Mouse (Mus musculus): Measurements from ENCODE around the gene Zfp740. TPM values are rescaled to one million over a fixed set of nuclear protein-coding genes. Genes with fewer than 3 reads are reported as not detected.

The Zfp740 gene
- polyA plus RNA-seq, 1 experiment, result 45.8 TPM

GRCm38 (mm10) chr15:102188096-102188495, 15.0 kb upstream of the Zfp740 start:
- Histone ChIP-seq H3K4me3 (ENCODE audit: insufficient read depth, poor library complexity, severe bottlenecking) (no peak overlapping the region), H3K79me2 (ENCODE audit: control insufficient read depth, insufficient read depth) (no peaks in the 10 kb centered on the region), H3K36me3 (ENCODE audit: control insufficient read depth, insufficient read depth) (no peaks in the 10 kb centered on the region), H3K79me3 (ENCODE audit: low read depth) (no peaks in the 10 kb centered on the region), H3ac (ENCODE audit: control insufficient read depth, insufficient read length, low read depth) (no peak overlapping the region), H3K27me3 (ENCODE audit: control insufficient read depth, insufficient read depth, insufficient read length) (no peaks in the 10 kb centered on the region)
- TF ChIP-seq FOSL1 (IDR thresholded peaks at IDR 0.05; ENCODE audit: insufficient read depth, low read length, poor library complexity, severe bottlenecking), result no peak
- TF ChIP-seq CTCF (IDR thresholded peaks at IDR 0.05; ENCODE audit: control insufficient read depth, insufficient read depth, insufficient read length), result no peak
- TF ChIP-seq USF1 (IDR thresholded peaks at IDR 0.05; ENCODE audit: low read depth), result no peak
- TF ChIP-seq CEBPB (IDR thresholded peaks at IDR 0.05; ENCODE audit: low read depth), result no peak
- no peak for TF ChIP-seq MAX (IDR thresholded peaks at IDR 0.05)
- TF ChIP-seq MYOG (IDR thresholded peaks at IDR 0.05; ENCODE audit: control insufficient read depth, extremely low read depth, insufficient read length), result no peak
- TF ChIP-seq MYOD1 (IDR thresholded peaks at IDR 0.05; ENCODE audit: control insufficient read depth, insufficient read length, low read depth), result no peak

- H3K79me3 ChIP-seq (ENCODE audit: low read depth), result no peaks in the 10 kb centered on the region
- TF ChIP-seq MAX (IDR thresholded peaks at IDR 0.05) (no peak), CTCF (IDR thresholded peaks at IDR 0.05; ENCODE audit: control insufficient read depth, insufficient read depth, insufficient read length) (no peak), MYOG (IDR thresholded peaks at IDR 0.05; ENCODE audit: control insufficient read depth, extremely low read depth, insufficient read length) (no peak)
- no peaks in the 10 kb centered on the region for H3K36me3 ChIP-seq (ENCODE audit: control insufficient read depth, insufficient read depth)
- H3K4me3 ChIP-seq (ENCODE audit: insufficient read depth, poor library complexity, severe bottlenecking), result no peak overlapping the region
- no peaks in the 10 kb centered on the region for H3K79me2 ChIP-seq (ENCODE audit: control insufficient read depth, insufficient read depth)
- H3K27me3 ChIP-seq (ENCODE audit: control insufficient read depth, insufficient read depth, insufficient read length), result no peaks in the 10 kb centered on the region
- H3ac ChIP-seq (ENCODE audit: control insufficient read depth, insufficient read length, low read depth), result no peak overlapping the region
These were observed 14.2 kb upstream of the Zfp740 start for GRCm38 (mm10) chr15:102188883-102189282.

- H3K79me3 ChIP-seq (ENCODE audit: low read depth), result no peaks in the 10 kb centered on the region
- TF ChIP-seq MAX (IDR thresholded peaks at IDR 0.05) (no peak), FOSL1 (IDR thresholded peaks at IDR 0.05; ENCODE audit: insufficient read depth, low read length, poor library complexity, severe bottlenecking) (no peak), MYOD1 (IDR thresholded peaks at IDR 0.05; ENCODE audit: control insufficient read depth, insufficient read length, low read depth) (no peak), CTCF (IDR thresholded peaks at IDR 0.05; ENCODE audit: control insufficient read depth, insufficient read depth, insufficient read length) (no peak), CEBPB (IDR thresholded peaks at IDR 0.05; ENCODE audit: low read depth) (no peak)
- no peaks in the 10 kb centered on the region for H3K27me3 ChIP-seq (ENCODE audit: control insufficient read depth, insufficient read depth, insufficient read length)
- no peaks in the 10 kb centered on the region for H3K79me2 ChIP-seq (ENCODE audit: control insufficient read depth, insufficient read depth)
- no peaks in the 10 kb centered on the region for H3K36me3 ChIP-seq (ENCODE audit: control insufficient read depth, insufficient read depth)
- no peak overlapping the region for H3K4me3 ChIP-seq (ENCODE audit: insufficient read depth, poor library complexity, severe bottlenecking)
- no peak overlapping the region for H3ac ChIP-seq (ENCODE audit: control insufficient read depth, insufficient read length, low read depth)
These were observed 11.3 kb upstream of the Zfp740 start for GRCm38 (mm10) chr15:102191699-102192098.

- no peak for TF ChIP-seq CTCF (IDR thresholded peaks at IDR 0.05; ENCODE audit: control insufficient read depth, insufficient read depth, insufficient read length)
- no peak for TF ChIP-seq MYOG (IDR thresholded peaks at IDR 0.05; ENCODE audit: control insufficient read depth, extremely low read depth, insufficient read length)
- TF ChIP-seq MAX (IDR thresholded peaks at IDR 0.05), result no peak
- TF ChIP-seq CEBPB (IDR thresholded peaks at IDR 0.05; ENCODE audit: low read depth), result no peak
- no peak for TF ChIP-seq FOSL1 (IDR thresholded peaks at IDR 0.05; ENCODE audit: insufficient read depth, low read length, poor library complexity, severe bottlenecking)
- TF ChIP-seq MYOD1 (IDR thresholded peaks at IDR 0.05; ENCODE audit: control insufficient read depth, insufficient read length, low read depth), result no peak
- no peak for TF ChIP-seq USF1 (IDR thresholded peaks at IDR 0.05; ENCODE audit: low read depth)
These were observed 10.7 kb upstream of the Zfp740 start for GRCm38 (mm10) chr15:102192271-102192812.

GRCm38 (mm10) chr15:102192820-102193386, 10.1 kb upstream of the Zfp740 start:
- Histone ChIP-seq H3K4me3 (ENCODE audit: insufficient read depth, poor library complexity, severe bottlenecking) (no peak overlapping the region), H3K79me3 (ENCODE audit: low read depth) (no peaks in the 10 kb centered on the region), H3K27me3 (ENCODE audit: control insufficient read depth, insufficient read depth, insufficient read length) (no peaks in the 10 kb centered on the region), H3ac (ENCODE audit: control insufficient read depth, insufficient read length, low read depth) (no peak overlapping the region), H3K36me3 (ENCODE audit: control insufficient read depth, insufficient read depth) (no peaks in the 10 kb centered on the region), H3K79me2 (ENCODE audit: control insufficient read depth, insufficient read depth) (no peaks in the 10 kb centered on the region)
- TF ChIP-seq USF1 (IDR thresholded peaks at IDR 0.05; ENCODE audit: low read depth) (no peak), CTCF (IDR thresholded peaks at IDR 0.05; ENCODE audit: control insufficient read depth, insufficient read depth, insufficient read length) (no peak), CEBPB (IDR thresholded peaks at IDR 0.05; ENCODE audit: low read depth) (no peak), FOSL1 (IDR thresholded peaks at IDR 0.05; ENCODE audit: insufficient read depth, low read length, poor library complexity, severe bottlenecking) (no peak), MYOG (IDR thresholded peaks at IDR 0.05; ENCODE audit: control insufficient read depth, extremely low read depth, insufficient read length) (no peak), MYOD1 (IDR thresholded peaks at IDR 0.05; ENCODE audit: control insufficient read depth, insufficient read length, low read depth) (no peak)

More at GRCm38 (mm10) chr15:102192271-102192812, 10.7 kb upstream of the Zfp740 start:
- Histone ChIP-seq H3K79me2 (ENCODE audit: control insufficient read depth, insufficient read depth) (no peaks in the 10 kb centered on the region), H3K4me3 (ENCODE audit: insufficient read depth, poor library complexity, severe bottlenecking) (no peak overlapping the region), H3K36me3 (ENCODE audit: control insufficient read depth, insufficient read depth) (no peaks in the 10 kb centered on the region), H3ac (ENCODE audit: control insufficient read depth, insufficient read length, low read depth) (no peak overlapping the region), H3K79me3 (ENCODE audit: low read depth) (no peaks in the 10 kb centered on the region), H3K27me3 (ENCODE audit: control insufficient read depth, insufficient read depth, insufficient read length) (no peaks in the 10 kb centered on the region)

- H3K27me3 ChIP-seq (ENCODE audit: control insufficient read depth, insufficient read depth, insufficient read length), result no peaks in the 10 kb centered on the region
- no peak overlapping the region for H3K4me3 ChIP-seq (ENCODE audit: insufficient read depth, poor library complexity, severe bottlenecking)
- H3K79me3 ChIP-seq (ENCODE audit: low read depth), result no peaks in the 10 kb centered on the region
- peak; percentile 97 for TF ChIP-seq CEBPB (IDR thresholded peaks at IDR 0.05; ENCODE audit: low read depth)
- TF ChIP-seq MYOD1 (IDR thresholded peaks at IDR 0.05; ENCODE audit: control insufficient read depth, insufficient read length, low read depth), result no peak
- H3K79me2 ChIP-seq (ENCODE audit: control insufficient read depth, insufficient read depth), result no peaks in the 10 kb centered on the region
- no peaks in the 10 kb centered on the region for H3K36me3 ChIP-seq (ENCODE audit: control insufficient read depth, insufficient read depth)
- no peak overlapping the region for H3ac ChIP-seq (ENCODE audit: control insufficient read depth, insufficient read length, low read depth)
These were observed 9.4 kb upstream of the Zfp740 start for GRCm38 (mm10) chr15:102193652-102194051.

All from C2C12 (cell line).